Mouse (Mus musculus) heart, postnatal 4 days (tissue): ENCODE results near the gene 0610030E20Rik. TPM values are rescaled to one million over a fixed set of nuclear protein-coding genes. Genes with fewer than 3 reads are reported as not detected.
A peak's percentile ranks its signal among the peaks of the same experiment; 100 is the strongest.

Source experiments
- DNase-seq: peaks from one replicate; pipeline ENCODE4 v3.0.0; 2021
- total RNA-seq, 2 experiments: library from RNA; stranded (reverse); gene quantifications; 2 replicates each; pipeline ENCODE4 v1.2.3; 2021

The 0610030E20Rik gene
- total RNA-seq, 2 experiments from 2014 or later: 12.7 to 13.0 TPM

DNA sequence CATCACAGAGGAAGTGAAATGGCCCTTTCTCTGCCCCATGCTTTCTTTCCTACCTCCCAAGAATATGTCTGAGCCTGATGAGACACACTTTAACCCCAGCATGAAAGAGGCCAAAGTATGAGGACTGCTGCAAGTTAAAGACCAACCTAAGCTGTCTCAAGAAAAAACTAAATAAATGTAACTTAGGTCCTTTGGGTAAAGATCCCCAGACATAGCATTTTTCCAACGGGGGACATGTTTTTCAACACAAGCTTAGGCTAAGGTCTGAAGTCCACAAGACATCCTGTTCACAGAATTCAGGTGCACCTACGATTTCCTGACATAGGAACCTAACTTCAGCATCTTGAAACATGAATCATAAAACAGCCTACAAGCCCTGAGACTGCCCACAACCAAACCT is 3.1 kb downstream of the 0610030E20Rik start:
- DNase-seq: no peak

DNA sequence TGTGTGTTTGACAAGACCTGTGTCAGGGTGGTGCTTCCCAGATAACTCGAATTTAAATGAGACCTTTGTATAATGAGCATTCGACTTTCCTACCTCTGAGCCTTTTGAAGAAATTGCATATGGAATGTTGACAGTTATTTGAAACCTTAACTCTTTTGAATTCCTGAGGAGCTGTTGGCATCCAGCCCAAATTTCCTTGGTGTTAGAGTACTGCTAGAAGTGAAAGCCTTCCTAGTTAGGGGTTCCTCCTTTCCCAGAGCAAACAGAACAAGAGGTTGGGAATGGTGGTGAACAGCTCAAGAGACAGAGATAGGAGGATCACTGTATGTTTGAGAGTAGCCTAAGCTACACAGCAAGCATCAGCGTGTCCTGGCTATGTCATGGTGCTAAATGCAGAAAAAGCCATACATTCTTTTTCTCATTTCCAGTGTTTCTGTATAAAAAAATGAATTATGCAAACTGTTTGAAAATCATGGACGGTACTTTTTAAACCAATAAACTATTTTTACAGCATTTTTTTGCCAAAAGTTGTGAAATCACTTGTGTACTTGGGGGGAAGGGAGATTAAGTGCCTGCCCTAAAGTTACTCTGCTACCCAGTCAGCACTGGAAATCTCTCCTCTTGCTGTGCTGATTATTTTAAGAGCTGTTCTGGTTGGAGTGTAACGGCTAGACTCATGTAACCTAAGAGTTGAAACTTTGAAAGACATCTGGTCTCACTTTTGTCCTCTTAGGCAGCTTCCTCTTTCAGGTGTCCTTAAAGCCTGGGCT is 5.7 kb downstream of the 0610030E20Rik start:
- peak; percentile 37 for DNase-seq

DNA sequence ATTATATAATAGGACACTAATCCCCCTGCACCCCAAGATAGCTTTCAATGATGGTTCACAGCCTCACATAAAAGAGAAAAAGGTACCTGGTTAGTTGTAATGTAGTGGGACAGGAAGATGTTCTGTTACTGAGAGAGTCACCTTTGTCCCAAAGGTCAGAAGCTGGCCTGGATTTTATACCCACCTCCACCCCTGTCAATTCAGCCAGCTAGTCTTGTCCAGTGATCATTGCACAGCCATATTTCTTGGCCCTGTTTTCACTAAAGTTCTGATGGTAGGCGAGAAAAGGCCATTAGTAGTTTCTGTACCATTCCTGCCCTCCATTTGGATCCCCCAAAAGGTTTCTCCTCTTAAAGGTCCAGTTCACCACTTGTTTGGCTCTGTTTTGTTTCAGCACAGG is 6.9 kb downstream of the 0610030E20Rik start:
- no peak for DNase-seq

DNA sequence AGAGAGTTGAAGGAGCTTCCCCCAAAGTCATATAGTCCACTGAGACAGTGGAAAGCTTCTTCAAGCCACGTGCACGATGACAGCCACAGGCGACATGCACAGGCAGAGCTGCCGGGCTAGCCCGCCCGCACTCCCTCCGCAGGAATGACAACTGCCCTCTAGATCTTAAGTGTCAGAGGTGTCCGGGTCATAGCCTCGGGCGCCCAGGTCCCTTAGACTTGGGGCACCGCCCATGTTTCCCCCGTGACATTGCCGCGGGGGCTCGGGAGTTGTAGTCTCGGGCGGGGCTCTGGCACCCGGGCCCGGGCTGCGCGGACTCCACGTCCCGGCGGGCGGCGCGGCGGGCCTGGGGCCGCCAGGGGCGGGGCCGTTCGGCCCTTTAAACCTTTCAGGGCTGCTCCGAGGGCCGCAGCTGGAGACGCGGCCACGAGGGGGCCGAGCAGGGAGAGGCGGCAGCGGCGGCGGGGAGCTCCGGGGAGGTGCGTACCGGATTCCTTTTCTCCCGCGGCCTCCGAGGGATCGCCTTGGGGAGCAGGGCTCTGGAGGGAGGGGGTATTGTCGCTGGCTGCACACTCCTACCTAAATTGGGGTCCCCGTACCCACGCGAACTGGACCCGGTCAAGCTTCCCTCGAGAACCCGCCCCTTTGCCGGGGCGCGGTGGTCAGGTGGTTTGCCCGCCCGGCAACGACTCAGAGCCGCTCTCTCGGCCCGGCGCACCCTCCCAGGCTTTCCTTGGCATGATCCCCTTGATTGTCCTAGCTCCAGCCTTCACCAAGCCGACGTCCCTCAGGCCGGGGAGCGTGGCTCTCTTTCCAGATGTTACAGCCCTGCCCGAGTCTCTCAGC is 8.2 kb downstream of the 0610030E20Rik start, which contains the start of gene Tmem150a:
TSS of gene Tmem150a (plus strand) at position 382 of the 846 bp plus-strand sequence.
- DNase-seq: peak; percentile 90

DNA sequence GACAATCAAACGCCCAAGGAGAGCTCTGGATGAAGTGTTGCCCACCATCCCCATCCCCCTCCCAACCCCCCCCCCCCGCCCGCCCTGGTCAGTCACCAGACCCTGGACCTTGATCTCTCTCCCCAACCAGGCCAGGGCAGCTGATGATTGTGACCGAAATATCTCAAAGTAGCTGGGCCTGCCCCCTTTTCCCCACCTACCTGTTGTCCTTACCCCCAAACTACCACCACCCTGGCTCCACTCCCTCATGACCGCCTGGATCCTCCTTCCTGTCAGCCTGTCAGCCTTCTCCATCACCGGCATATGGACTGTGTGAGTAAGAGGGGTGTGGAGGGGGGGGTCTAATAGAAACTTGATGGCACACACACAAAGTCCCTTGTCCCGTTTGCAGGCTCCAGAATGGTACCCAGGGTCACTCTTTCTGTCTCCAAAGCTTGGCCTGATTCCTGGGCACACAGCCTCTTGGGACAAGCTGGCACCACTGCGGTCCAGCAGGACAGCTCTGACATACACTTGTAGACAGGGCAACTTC is 8.9 kb downstream of the 0610030E20Rik start:
- no peak for DNase-seq

DNA sequence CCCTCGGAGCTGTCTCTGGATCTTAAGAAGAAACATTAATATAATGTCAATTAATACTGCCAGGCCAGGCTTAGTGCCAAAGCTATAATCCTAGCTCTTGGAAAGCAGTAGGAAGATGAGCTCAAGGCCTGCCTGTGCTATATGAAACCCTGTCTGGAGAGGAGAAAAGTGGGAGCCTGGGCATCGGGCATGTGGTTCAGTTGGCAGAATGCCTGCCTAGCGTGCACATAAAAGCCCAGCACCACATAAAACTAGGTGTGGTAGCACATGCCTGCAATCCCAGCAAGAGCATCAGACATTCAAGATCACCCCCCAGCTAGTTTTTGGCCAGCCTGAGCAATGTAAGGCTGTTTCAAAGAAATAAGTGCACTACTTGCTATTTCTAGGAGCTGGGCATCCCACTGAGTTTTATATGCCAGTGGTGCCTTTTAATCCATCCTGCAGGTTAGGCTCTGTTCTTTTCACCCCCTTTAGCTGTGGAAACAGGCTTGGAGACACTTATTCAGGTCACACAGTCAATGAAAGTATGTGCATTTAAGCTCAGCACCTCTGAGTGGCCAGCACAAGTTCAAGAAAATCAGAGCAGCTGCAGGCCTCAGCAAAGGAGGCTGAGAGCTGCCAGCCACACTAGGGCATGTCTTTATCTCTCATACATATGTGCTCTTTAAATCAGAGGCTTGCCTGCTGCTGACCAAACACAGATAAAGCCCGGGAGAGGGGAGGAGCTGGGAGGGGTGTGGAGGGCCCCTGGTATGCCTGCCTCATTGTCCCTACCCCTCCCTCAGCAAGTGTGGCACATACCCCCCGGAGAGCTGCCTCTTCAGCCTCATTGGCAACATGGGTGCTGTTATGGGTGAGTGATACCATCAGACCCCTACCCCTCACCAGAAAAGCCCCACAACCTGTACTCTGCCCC is 10.3 kb downstream of the 0610030E20Rik start:
- DNase-seq: no peak

DNA sequence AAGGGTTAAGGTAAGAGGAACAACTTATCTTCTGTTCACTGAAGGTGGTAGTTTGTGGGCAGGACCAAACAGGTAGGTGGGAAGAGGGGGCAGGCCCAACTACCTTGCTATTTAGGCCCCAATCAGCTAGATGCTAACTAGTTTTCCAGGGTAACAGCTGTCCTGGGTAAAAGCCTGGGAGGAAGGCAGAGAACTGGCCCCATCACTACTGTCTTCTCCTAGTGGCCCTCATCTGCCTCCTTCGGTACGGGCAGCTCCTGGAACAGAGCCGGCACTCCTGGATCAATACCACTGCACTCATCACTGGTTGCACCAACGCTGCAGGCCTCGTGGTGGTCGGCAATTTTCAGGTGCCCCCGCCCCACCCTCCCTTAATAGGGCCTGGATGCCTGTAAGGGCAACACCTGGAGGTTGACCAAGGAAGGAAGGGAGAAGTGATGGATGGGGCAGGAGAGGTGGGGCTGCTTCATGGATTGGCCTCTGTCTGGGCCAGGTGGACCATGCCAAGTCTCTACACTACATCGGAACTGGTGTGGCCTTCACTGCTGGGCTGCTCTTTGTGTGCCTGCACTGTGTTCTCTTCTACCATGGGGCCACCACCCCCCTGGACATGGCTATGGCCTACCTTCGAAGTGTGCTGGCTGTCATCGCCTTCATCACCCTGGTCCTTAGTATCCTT is 11.1 kb downstream of the 0610030E20Rik start:
- DNase-seq: no peak

DNA sequence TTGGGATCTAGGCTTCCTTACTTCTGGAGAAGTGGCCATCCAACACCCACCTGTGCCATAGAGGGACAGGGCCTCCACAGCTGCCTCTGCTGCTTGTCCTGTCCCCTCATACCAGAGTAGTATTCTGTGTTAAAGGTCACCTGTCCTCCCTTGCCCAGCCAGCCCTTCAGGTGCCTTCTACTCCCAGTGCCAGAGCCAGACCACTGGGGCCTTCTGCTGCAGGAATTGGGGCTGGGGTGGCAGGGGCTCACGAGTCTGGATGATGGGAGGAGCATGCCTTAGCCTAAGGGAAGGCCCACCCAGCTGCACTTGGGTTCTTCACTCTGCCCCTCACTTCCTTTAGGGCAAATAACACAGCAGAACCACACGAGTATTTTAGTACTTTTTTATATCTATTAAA is 12.2 kb downstream of the 0610030E20Rik start:
- DNase-seq: no peak

DNA sequence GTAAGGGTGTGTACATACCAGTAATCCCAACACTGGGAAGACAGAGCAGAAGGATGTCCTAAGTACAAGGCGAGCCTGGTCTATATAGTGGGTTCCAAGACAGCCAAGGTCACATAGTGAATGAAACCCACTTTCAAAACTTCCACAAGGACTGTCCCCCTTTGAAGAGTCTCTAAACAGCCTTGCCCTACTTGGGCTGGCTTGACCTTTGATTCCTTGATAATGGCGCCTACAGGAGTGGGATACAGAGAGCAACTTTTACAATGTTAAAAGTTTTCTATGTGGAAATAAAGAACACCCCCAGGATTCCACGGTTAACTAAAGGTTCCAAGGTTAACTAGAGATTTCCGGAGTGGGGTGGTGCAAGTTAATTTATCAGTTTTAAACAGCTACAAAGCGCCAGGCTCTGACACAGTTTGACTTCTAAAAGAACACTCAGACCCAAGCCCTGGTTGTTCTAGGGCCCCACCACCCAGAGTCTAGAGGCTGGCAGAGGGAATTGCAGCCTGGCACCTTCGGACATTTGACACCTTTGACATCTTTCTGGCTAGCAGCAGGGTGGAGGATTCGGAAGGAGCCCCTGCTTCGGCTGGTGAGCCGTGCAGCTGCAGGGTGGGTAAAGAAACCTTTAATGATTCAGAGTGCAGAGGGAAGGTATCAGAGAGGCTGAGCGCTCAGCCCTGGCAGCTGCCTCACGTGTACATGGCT is 12.9 kb downstream of the 0610030E20Rik start:
- no peak for DNase-seq

DNA sequence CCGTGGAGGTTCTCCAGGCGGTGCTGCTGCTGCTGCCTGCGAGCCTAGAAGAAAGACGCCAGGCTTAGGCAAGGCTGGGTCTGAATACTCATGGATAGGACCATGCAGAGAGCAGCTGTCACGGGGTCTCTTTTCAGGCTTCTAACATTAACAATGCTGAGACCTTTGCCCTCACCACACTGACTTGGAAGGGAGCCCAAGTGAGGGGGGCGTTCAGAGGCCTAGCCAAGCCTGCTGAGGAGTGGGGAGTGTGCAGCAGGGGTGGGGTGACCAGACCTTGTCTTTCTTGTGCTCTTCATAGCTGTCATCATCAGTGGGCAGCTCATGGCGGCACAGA is 13.4 kb downstream of the 0610030E20Rik start:
- DNase-seq: no peak

DNA sequence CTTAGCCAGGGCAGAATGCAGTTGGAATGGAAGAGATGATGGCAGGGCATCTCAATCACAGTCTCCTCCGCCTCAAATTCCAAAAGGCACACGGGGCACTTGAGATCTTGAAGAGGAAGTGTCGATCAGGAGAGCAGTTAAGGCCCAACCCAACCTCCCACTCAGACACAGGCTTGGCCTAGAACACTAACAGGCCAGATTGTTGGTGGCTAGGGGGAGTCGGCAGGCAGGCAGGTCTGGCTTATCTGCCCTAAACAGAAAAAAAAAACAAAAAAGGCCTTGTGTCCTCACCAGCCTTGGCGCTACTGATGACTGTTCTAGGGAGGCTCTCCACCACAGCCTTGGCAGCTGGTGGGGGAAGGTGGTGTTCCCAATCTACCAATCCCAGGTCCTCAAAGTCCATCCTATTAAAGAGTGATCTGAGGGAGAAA is 14.0 kb downstream of the 0610030E20Rik start:
- no peak for DNase-seq

DNA sequence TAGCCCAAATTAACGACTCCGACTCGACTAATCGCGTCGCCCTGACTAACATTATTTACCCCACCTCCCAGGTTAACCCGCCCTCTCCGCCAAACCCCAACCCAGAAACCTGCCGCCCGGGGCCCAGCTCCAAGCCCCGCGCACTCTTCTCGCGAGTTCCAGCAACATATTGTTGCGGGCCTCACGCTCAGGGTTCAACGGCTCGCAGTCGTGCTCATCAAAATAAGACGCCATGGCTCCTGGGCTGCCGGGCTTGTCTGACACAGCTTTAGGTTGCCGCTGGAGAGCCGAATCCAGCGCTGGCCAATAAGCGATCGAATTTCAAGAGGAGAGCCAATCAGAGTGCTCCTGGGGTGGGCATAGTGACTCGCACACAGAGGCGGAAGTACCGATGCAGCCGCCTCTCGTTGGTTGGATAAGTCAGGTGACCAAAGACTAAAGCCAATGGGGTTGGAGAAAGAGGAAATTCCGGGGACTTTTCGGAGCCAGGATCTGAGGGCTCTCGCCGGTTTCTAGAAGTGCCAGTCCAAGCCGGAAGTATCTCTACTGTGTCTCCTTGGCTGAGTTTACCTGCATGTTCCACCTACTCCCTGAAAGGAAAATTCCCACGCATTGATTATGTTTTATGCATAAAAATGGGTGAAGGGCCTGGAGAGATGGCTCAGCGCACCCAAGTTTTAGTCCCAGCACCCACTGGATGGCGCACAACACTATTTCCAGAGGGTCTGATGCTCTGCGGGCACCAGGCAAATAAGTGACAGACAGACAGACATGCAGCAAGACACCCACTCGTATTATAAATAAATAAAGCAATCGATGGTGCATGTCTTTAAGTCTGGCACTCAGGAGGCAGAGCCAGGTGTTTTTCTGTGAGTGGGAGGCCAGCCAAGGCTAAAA is 15.3 kb downstream of the 0610030E20Rik start:
- peak; percentile 96 for DNase-seq

DNA sequence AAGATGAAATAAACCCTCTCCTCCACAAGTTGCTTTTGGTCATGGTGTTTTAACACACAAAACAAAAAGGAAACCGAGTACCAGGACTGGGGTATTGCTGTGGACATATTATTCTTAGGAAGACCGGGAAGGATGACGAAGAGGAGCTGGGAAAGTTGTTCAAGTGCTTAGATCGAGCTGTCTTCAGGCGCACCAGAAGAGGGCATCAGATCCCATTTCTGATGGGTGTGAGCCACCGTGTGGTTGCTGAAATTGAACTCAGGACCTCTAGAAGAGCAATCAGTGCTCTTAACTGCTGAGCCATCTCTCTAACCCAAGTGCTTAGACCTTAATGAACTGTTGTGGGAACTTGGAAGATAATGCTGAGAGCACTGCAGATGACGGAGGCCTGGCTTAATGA is 16.9 kb downstream of the 0610030E20Rik start:
- no peak for DNase-seq

DNA sequence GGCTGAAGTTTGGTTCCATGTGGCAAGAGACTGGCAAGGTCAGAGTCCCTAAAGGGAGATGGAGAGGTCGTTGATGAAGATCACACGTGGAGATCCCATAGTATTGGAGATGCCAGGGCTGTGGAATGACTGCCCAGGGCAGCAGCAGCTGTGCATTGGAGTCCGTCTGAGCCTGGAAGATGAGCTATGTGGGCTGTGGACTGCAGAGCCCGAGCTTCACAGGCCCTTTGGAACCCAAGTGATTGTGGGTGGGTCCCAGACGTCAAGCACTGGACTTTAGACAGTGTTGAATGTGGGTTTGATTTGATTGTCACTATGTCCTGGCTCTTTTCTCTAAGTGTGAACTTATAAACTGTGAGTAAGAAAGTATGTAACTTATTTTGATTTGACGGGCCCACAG is 17.9 kb downstream of the 0610030E20Rik start:
- no peak for DNase-seq

DNA sequence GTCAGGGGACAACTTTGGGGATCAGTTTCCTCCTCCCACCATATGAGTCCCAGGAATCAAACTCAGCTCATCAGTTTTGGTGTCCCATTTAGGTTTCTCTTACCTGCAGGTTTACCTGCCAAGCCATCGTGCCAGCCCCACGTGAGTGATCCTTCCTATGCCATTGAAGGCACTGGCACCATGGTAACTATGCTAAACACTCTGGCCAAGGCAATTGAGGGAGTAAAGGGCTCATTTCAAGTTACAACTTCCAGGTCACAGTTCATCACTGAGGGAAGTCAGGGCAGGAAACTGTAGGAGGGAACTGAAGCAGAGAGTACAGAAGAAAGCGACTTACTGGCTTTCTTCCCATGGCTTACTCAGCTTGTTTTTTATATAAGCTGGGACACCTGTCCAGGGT is 19.2 kb downstream of the 0610030E20Rik start:
- DNase-seq: no peak

DNA sequence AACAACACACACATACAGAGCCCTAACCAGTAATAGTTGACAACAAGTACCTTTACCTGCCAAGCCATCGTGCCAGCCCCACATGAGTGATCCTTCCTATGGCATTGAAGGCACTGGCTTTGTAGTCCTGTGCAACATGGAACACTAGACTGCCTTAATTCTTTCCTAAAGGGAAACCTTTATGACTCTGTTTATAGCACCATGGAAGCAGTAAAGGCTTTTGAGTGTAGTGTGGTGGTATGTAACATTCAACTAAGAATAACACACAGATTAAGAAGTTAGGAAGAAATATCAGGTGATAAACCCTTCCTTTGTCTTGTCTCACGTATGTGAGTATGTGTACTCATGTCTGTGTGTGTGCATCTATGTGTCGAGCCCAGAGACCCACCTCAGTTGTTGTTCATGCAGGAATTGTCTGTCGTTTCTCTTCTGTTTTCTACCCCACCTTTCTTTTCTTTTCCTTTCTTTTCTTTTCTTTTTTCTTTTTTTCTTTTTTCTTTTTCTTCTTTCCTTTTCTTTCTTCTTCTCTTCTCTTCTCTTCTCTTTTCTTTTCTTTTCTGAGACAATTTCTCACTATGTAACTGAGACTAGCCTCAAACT is 19.8 kb downstream of the 0610030E20Rik start, which contains the start of gene Rnf181:
TSS of gene Rnf181 (minus strand) at position 113 of the 600 bp plus-strand sequence.
- no peak for DNase-seq

DNA sequence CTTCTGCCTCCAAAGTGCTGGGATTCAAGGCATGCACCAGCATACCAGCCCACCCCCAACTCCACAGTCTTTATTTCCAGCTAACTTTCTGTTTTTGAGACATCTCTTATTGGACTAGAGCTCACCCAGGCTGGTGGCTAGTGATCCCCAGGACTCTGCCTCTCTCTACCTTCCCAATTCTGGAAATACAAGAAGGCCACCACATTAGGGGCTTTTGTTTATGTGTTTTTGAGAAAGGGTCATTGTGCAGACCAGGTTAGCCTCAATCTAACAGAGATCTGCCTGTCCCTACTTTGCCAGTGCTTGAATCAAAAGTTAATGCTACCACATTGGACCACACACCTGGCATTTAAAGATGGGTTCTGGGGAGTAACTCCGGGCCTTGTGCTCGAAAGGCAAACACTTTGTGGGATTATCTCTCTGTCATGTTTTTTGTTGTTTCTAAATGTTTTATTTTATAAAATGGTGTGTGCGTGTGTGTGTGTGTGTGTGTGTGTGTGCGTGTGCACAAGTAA is 20.4 kb downstream of the 0610030E20Rik start:
- DNase-seq: no peak

DNA sequence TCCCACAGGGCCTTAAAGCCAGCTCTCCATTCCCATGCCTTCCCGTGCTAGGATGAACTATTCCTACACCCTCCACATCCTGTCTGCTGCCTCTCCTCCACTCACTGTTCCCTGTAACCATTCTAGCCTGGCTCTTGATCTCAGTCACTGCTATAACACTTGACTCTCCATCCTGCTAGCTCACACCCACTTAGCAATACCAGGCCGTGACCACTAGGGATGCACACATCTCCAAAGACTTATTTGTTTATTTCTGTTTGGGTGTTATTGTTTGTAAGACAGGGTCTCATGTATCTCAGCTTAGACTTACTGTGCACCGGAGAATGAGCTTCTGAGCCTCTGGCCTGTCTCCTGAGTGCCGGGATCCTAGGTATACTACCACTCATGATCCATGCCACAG is 22.4 kb downstream of the 0610030E20Rik start:
- DNase-seq: no peak

DNA sequence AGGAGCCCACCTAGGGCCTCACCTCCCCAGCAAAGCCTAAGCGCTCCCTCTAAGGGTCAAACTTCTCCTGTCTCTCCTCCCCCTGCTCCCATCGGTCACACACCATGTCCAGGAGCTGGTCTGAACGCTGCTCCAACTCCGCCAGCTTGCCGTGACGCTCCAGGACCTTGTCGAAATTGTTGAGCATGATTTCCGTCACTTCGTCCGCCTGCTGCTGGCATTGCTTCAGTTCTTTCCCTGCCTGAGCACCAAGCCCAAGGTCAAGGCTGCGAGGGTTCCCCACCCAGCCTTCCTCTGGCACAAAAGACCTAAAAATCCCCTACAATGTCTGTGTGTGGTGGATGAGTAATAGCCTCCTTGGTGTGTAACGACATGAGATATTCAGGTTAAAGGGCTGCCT is 23.0 kb downstream of the 0610030E20Rik start:
- DNase-seq: peak; percentile 36
